Mouse (Mus musculus) G1E-ER4 (cell line): ENCODE data around the gene Cyp2s1. TPM values are rescaled to one million over a fixed set of nuclear protein-coding genes. Genes with fewer than 3 reads are reported as not detected.

Experiments used
- GATA1 ChIP-seq: IDR thresholded peaks from one replicate; pipeline ENCODE4 v1.8.0; 2012; ENCODE audit warnings: low read length, inconsistent platforms
- polyA plus RNA-seq: library from polyadenylated mRNA; stranded (reverse); fragments of >175 nt; gene quantifications from 2 replicates; pipeline ENCODE4 v1.2.3, GENCODE M21; 2012

The Cyp2s1 gene
- polyA plus RNA-seq, 1 experiment = not detected

DNA sequence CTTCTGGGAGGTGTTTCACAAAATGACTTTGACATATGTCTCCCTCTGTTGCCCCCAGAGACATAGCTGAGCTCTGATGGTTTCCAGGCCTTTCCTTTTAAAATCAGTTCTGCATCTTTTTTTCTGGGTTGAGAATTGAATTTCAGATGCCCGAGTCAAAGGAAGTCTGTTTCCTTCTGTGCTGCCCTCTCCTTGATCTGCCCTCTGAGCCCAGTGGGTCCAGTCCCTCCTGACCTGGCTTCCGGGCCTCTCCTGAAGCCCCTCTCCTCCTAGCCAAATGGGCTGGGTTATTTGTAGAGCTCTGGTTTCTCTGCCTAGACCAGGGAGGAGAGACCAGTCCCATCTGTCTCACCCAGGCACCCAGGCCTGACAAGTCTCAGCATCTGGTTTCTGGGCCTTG, 13.5 kb upstream of the Cyp2s1 start:
- no peak for TF ChIP-seq GATA1

GRCm38 (mm10) chr7:25827199-25827598, 10.5 kb upstream of the Cyp2s1 start:
- no peak for TF ChIP-seq GATA1

GRCm38 (mm10) chr7:25826029-25826428, 9.3 kb upstream of the Cyp2s1 start:
- TF ChIP-seq GATA1 = no peak

DNA sequence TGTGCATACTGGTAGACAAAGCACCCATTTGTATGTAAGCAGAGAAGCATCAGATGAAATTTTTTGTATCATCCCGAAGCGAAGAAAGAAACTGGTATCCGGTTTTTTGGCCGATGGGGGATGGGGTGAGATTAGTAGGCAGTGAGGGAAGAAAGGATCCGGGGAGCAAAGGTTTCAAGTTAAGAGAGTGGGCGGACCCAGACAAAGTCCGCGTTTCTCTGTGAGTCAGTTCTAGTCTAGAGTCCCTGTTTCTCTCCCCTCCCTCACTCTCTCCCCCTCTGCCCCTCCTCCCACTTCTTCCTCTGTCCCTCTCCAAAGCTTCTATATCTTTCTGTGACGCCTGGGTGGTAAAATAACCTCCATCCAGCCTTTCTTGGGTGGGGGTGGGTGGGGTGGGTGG, 8.3 kb upstream of the Cyp2s1 start:
- no peak for TF ChIP-seq GATA1

DNA sequence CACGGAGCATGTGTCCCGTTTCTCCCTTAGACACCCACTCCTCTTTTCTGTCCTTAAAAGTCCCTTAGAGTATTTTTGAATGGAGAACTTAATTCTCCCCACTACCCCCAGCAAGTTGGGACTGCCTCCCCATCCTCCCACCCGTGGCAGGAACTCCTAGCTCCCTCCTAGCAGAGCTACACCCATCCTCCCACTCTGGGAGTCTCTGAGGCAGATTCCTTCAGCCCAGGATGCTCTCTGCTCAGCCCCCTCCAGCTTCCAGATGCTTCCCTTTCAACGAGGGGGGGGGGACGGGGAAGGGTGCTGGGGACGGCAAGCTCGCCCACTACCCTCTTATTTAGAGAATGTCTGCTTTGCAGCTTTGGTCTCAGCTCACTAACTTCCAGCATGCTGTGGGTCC, 1.1 kb downstream of the Cyp2s1 start:
- no peak for TF ChIP-seq GATA1

- TF ChIP-seq GATA1 = no peak
Measured at GRCm38 (mm10) chr7:25814711-25815110, 2.0 kb downstream of the Cyp2s1 start.

DNA sequence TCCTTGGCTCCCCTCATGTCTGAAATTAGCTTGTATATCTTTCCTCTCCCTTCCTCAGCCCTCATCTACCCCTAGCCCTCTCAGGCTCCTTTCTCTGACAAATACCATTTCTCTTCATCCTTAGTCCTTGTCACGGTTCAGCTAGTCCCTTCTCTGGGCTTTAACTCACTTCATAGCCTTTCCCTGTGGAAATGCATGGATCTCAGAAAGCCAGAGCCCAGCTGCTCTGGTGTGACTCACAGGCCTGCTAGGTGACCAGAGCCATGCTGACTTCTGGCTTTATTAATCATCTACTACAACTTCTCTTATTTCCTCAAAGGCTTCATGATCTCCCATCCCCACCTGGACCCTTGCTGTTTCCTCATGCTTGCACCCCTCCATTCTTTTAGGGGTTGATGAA, 4.5 kb downstream of the Cyp2s1 start:
- TF ChIP-seq GATA1 = no peak

DNA sequence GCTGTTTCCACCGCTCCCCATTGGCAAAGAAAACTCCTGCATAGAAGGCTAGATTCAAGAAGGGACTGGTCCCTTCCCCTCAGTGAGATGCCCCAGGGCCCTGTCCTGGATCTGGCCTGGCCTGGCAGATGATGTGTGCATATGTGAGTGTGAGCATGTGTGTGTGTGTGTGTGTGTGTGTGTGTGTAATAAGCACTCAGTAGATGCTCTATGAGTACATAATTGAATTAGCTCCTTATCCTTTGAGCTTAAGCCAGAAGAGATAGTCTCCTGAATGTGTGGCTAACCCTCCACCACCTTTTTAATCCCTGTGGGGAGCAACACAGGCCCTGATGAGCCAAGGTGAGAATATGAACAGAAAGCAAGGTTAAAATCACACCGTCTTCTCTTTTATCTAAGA, 5.0 kb downstream of the Cyp2s1 start:
- TF ChIP-seq GATA1 = no peak

- TF ChIP-seq GATA1 = no peak
Measured at GRCm38 (mm10) chr7:25805631-25806343, 10.9 kb downstream of the Cyp2s1 start.

DNA sequence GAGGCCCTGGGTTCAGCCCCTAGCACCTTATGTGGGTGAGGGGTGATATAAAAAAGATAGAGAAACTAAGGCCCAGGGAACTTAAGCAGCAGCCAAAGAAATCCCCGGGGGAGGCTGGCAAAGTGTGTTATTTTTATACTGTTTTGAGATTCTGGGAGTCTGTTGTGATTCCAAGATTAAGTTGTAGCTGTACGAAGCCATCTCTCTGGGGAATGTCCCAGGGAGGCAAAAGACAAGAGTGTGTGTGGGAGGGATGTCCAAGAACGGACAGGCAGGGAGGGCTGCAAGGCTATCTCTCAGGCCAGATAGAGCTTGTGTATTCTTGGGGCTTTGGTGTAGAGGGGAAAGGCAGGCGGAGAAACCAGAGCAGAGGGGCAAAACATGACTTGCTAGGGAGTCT, 11.9 kb downstream of the Cyp2s1 start:
- no peak for TF ChIP-seq GATA1

DNA sequence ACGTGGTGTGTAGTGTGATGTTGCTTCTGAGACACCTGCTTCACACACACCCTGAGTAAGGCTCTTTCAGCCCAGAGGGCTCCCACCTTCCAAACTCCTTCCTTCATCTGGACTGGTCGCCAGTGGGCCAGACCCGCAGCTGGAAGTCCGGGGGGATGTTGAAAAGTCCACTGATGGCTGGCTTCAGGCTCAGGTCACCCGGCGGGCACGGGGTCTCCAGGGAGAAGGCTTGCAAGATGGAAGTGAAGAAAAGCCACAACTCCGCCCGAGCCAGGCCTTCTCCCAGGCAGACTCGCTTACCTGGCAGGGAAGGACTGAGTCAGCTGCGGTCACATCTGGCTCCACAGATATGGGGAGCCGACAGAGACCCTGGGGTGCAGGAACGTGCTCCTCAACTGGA, 13.3 kb downstream of the Cyp2s1 start:
- TF ChIP-seq GATA1 = no peak

DNA sequence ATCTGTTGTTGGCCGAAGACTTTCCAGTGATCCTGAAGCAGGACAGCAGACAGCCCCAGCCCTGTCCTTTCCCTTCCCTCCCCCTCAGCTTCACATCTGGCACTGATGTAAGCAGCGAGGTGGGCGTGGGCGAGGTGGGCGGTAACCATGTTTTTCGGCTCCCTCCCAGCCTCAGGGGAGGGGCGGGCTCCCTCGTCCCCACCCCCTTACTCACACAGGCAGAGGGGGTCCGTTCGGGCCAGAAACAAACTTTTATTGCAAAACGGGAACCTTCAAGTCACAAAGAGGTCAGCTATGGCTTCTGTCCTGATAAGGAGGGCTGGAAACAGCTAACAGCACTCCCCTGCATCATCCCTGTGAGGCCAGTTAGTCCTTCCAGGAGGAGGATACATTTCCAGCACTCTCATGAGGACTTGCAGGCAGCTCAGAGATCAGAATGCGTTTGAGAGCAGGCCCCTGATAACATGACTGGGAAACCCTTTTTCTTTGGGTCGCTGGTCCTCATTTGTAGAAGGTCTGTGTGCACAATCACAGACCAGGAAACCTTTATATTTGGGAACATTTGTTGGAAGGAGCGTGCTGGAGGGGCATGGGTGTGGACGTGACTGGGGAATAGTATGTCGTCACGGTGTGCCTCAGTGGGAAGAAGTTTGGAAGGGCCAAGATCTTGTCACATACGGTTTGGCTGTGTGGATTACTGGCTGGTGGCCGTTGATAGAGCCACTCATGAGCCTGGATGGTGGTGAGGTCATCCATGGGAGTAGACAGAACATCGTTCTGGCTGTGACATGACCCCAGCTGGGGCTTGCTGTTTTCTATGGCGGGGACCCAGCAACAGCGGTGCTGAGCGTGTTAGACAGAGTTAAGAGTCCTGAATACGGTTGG, 14.2 kb downstream of the Cyp2s1 start:
- TF ChIP-seq GATA1 = no peak

- no peak for TF ChIP-seq GATA1
Measured at GRCm38 (mm10) chr7:25801031-25801430, 15.7 kb downstream of the Cyp2s1 start.

- no peak for TF ChIP-seq GATA1
Measured at GRCm38 (mm10) chr7:25799369-25799768, 17.3 kb downstream of the Cyp2s1 start.

DNA sequence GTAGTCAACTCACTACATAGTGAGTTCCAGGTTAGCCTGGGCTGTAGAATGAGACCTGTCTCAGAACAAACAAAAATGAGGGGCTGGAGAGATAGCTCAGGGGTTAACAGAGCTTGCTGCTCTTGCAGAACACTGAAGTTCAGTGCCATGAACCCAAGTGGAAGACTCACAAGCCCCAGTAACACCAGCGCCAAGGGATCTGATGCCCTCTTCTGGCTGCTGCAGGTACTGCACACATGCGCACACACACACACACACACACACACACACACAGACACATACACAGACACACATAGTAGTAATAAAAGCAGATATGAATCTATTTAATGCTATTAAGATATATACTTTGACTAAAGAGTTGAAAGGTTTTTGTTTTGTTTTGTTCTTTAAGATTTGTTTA, 18.2 kb downstream of the Cyp2s1 start:
- no peak for TF ChIP-seq GATA1

DNA sequence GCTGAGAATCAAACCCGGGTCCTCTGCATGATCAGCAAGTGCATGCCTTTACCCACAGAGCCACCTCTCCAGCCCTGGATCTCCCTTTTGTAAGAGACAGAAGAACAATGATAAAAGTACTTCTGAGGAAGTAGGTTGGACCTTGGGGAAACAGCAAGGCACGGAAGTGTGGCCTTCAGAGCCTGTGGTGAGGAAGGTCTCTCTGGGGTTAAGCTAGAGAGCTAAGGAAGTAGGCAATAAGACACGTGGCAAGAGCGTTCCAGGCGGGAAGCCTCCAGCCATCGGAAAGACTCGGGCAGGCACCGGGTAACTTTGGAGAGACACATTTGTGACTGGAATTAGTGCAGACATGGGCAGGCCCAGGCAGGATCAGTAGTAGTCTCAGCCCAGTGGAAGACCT, 21.9 kb downstream of the Cyp2s1 start:
- no peak for TF ChIP-seq GATA1

DNA sequence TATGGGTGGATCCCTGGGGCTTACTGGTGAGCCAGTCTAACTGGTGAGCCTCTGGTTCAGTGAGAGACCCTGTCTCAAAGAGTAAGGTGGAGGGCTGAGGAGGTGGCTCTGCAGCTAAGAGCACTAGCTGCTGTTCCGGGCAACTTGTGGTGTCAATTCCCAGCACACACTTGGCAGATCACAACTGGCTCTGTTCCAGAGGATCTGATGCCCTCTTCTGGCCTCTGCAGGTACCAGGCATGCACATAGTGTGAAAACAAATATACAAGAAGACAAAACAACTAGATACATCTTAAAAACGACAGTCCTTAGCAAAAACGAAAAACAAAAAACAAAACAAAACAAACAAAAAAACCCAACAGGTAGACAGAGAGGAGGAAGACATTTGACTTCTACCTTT, 23.0 kb downstream of the Cyp2s1 start:
- TF ChIP-seq GATA1 = no peak
